Mouse (Mus musculus): ENCODE data around the gene Foxc1. TPM values are rescaled to one million over a fixed set of nuclear protein-coding genes. Genes with fewer than 3 reads are reported as not detected.

The Foxc1 gene
- total RNA-seq, 2 experiments from 2014 or later = 2.2 to 2.3 TPM

DNA sequence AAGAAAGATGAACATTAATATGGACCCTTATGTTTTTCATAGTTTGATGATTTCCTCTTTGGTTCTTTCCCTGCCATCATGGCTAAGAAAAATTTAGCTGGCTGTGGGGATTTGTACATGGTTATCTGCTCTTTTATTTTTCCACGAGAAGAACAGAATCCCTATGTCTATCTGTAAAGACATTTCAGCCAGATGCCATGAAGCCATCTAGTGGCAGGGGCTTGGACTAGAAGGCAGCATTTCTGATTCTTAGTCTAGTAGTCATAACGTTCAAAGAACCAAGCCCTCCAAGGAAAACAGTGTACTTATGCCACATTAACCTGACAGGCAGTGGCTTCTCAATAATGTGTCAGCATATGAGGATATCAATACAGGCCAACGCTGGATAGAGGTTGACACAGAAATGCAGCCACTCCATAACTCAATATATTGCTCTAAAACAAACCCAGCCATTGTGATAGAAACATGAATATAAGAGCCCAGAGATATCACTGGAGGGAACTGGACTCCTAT, 21.4 kb downstream of the Foxc1 start:
- no peak for DNase-seq (ENCODE audit: low spot score in 2 of 2)

DNA sequence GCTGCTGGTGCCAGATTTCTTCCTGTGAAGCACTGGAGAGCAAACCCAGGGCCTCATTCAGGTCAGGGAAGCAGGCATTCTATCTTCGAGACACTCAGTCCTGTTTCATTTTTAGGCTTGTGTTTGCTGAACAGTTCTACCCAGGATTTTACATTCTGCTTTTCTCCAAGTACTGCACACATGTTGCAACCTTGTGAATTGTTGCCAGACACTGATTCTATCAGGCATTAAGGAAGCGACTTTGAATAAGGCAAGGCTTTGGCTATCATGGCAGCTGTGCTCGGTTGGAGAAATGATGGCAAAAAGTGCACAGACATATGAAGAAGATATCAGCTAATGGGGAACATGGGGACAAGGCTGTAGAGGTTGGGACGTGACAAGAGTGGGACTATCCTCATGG, 22.0 kb downstream of the Foxc1 start:
- DNase-seq (ENCODE audit: low spot score in 2 of 2) = no peak

DNA sequence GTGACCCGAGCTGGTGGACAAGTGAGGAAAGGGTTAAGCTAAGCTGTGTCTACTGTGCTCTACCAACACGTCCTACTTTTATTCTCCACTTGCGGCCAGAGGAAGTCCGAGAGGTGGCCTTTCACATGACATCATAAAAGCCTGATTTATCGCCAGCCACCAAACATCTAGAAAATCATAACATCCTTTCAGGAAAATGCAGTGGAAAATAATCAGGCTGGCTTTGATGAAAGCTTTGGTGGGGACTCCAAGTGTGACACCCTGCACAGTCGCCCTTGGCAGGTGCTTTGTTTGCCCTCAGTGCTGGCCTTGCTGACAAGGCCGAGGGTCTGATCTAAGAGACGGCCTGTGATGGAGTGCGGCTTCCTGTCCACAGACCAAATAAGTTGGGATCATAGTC, 23.9 kb downstream of the Foxc1 start:
- DNase-seq (ENCODE audit: low spot score in 2 of 2) = no peak

DNA sequence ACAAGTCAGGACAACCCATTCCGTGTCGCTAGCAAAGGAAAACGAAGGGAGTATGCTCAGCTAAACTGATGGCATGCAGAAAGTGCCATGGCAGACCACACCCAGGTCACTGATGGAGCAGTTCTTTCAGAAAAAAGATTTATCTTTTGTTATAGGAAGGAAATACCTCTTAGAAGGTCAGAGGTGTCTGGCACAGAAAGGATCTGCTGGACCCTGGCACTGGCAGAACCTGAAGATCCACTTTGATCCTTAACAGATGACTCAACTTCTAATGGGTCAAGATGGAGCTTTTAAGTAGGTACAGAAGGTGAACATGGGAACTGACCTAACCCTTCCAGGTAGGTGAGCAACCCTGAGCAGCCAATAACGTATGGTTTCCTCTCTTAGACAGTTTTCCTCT, 29.4 kb downstream of the Foxc1 start:
- DNase-seq (ENCODE audit: low spot score in 2 of 2) = no peak

DNA sequence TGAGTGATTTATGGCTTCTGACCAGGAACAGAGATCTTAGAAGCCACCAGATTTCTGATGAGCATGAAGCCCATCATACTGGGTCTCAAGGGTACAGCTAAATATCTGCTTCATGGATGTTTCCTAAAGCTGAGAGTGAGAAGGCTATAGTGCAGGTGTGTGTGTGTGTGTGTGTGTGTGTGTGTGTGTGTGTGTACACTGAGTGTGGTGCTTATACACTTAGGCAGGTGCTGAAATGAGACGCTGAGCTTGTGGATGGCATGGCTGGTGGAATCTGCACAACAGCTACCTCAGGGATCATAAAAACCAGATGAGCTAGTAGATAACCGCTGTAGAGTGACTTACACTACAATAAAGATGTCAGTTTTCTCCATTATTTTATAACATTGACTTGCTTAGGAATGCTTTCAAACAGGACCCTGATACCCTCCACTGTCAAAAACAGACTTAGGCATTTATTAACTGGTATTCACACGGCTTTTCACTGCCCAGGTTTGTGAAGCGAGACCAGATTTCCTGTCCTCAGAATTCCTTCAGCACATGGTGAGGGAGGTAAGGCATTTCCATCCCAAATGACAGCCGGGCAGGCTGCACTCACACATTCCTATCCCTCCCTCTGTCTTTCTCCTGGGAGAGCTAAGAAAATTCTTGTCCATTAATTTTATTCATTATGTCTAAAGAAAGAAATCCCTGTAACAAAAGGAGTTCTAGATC, 43.0 kb downstream of the Foxc1 start:
- DNase-seq (ENCODE audit: low spot score in 2 of 2) = no peak

DNA sequence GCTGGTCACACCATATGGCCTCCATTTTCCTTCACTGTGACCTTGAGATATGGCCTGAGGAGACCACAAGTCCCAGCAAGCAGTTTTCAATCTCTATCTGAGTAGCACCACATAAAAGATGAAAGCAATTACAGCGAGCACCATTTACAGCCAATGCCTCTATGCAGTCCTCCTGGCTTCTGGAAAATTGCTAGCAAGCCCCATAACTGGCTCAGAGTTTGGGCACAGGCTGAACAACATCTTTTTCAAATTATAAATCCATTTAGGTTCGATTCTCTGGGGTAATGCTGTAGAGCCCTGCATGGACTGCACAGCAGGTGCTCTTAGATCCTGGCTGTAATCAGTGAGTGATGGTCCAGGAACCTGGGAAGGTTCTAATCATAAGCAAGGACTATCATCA, 47.1 kb downstream of the Foxc1 start:
- DNase-seq (ENCODE audit: low spot score in 2 of 2) = no peak

DNA sequence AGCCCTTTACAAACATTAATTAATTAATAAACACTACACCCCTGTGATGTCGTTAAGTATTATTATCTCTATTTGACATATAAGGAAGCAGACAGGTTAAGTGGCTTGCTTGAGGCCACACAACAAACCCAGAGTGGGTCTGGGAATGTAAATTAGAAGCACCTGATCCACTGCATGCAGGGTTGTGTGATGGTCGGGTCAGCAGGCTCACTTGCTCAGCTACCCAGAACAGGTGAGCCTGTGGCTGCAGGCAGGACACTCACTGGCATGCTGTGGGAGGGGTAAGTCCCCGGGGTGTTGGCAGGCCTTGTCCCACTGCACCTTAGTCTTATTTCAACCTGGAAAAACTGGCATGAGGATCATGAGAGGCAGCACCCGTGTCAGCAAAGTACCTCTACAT, 47.6 kb downstream of the Foxc1 start:
- DNase-seq (ENCODE audit: low spot score in 2 of 2) = no peak

DNA sequence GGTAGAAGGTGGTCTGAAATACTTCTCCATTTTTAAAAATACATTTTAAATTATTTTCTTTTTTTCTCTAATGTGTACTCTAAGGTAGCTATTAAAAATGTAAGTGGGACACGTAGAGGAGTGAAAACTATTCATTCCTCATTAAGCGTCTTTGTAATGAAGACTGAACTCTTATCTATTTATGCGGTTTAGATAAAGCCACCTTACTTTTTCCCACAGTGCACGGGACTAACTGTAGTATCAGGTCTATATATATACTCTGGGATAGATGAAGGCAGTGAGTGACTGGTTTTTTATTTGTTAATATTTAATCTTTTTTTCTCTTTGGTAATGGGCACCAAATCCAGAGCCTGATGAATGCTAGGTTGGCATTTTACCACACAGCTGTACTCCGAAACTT, 53.8 kb downstream of the Foxc1 start:
- no peak for DNase-seq (ENCODE audit: low spot score in 2 of 2)

Other genes starting within 250 kb of the Foxc1 start
- gene A530084C06Rik, start 247.3 kb upstream of the Foxc1 start, total RNA-seq (2021) = not detected
- under 1 TPM; 0.21 to 0.29 TPM for gene Foxf2, start 180.8 kb upstream of the Foxc1 start, total RNA-seq (2021)

All from gastrocnemius, postnatal 4 days (tissue).